Mouse (Mus musculus): ENCODE measurements around the gene Ankrd26. TPM values are rescaled to one million over a fixed set of nuclear protein-coding genes. Genes with fewer than 3 reads are reported as not detected.
"Not testable (repeated sequence)": the region's sequence is repeated elsewhere in the genome, so short reads cannot be mapped to it uniquely, and the experiment has no call there.

The Ankrd26 gene
- 8.3 and 9.1 TPM in 2 replicates for polyA plus RNA-seq (2016; fragmentation: Nextera tagmentation; extraction: Ambion mirVana)

- peak within 1 kb of the TSS; percentile 84 for H3K9ac ChIP-seq
- no peaks in the 10 kb centered on the region for H3K9me3 ChIP-seq (replicated peaks)
- ATAC-seq (ENCODE audit: insufficient number of reproducible peaks, low FRiP score) = peak; percentile 97
- peak within 1 kb of the TSS; percentile 36; the same call in 1 of the 2 replicates for H3K27ac ChIP-seq (ENCODE audit: poor library complexity, severe bottlenecking)
- whole genome bisulfite sequencing = 5% methylated on average over 54 of the region's 54 CpGs
- peak within 1 kb of the TSS; percentile 65 for H3K4me3 ChIP-seq
- H3K4me1 ChIP-seq (replicated peaks) = peaks cover 11% of the 10 kb centered on the region
- no peaks in the 10 kb centered on the region for H3K27me3 ChIP-seq (replicated peaks)
- H3K36me3 ChIP-seq = peaks cover 19% of the 10 kb centered on the region
- peak within 1 kb of the TSS; percentile 74 for H3K4me2 ChIP-seq
These were observed at the start of gene Ankrd26 for GRCm38 (mm10) chr6:118561745-118562609. TSS of gene Ankrd26 (minus strand) at chr6:118562226.

DNA sequence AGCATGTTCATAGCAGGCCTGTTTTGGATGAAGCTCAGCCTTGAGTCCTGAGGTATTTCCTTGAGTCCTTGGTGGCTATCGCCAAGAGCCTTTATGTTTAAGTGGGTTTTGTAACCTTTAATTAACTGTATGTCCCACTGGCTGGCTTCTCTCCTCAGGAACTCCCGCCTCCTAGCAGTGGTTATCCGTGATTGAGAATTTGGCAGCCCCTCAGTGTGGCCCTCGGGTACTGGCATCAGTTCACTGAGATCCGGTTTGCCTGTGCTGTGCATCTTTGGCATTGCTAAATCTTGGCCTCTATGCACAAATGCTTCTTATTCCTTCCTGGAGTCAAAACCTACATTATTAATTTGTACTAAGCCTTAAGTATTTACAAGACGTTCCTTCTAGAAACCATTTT lies 46.9 kb upstream of the Ankrd26 start:
- Histone ChIP-seq H3K4me1 (replicated peaks) (no peaks in the 10 kb centered on the region), H3K9me3 (replicated peaks) (no peaks in the 10 kb centered on the region), H3K9ac (no peak overlapping the region), H3K27ac (ENCODE audit: poor library complexity, severe bottlenecking) (no peak overlapping the region), H3K4me2 (no peak overlapping the region), H3K4me3 (no peak overlapping the region), H3K27me3 (replicated peaks) (no peaks in the 10 kb centered on the region), H3K36me3 (peaks cover 86% of the 10 kb centered on the region)
- no peak for ATAC-seq (ENCODE audit: insufficient number of reproducible peaks, low FRiP score)
- WGBS = 81% methylated on average over 6 of the region's 6 CpGs

- WGBS = 72% methylated on average over 7 of the region's 7 CpGs
- no peak for ATAC-seq (ENCODE audit: insufficient number of reproducible peaks, low FRiP score)
- Histone ChIP-seq H3K36me3 (peaks cover 88% of the 10 kb centered on the region), H3K27ac (ENCODE audit: poor library complexity, severe bottlenecking) (no peak overlapping the region), H3K27me3 (replicated peaks) (no peaks in the 10 kb centered on the region), H3K9ac (no peak overlapping the region), H3K4me2 (no peak overlapping the region), H3K9me3 (replicated peaks) (no peaks in the 10 kb centered on the region), H3K4me3 (no peak overlapping the region), H3K4me1 (replicated peaks) (no peaks in the 10 kb centered on the region)
These were observed 43.9 kb upstream of the Ankrd26 start for GRCm38 (mm10) chr6:118605974-118606373.

- ATAC-seq (ENCODE audit: insufficient number of reproducible peaks, low FRiP score) = no peak
- no peaks in the 10 kb centered on the region for H3K4me1 ChIP-seq (replicated peaks)
- no peak overlapping the region for H3K9ac ChIP-seq
- no peaks in the 10 kb centered on the region for H3K9me3 ChIP-seq (replicated peaks)
- peaks cover 84% of the 10 kb centered on the region for H3K36me3 ChIP-seq
- 97% methylated on average over 7 of the region's 7 CpGs for WGBS
- H3K27ac ChIP-seq (ENCODE audit: poor library complexity, severe bottlenecking) = no peak overlapping the region
- no peaks in the 10 kb centered on the region for H3K27me3 ChIP-seq (replicated peaks)
- no peak overlapping the region for H3K4me3 ChIP-seq
- no peak overlapping the region for H3K4me2 ChIP-seq
These were observed 41.8 kb upstream of the Ankrd26 start for GRCm38 (mm10) chr6:118603825-118604224.

- H3K9ac ChIP-seq = no peak overlapping the region
- peaks cover 78% of the 10 kb centered on the region for H3K36me3 ChIP-seq
- peaks cover 10% of the 10 kb centered on the region for H3K4me1 ChIP-seq (replicated peaks)
- H3K4me2 ChIP-seq = no peak overlapping the region
- no peak overlapping the region for H3K4me3 ChIP-seq
- no peak overlapping the region for H3K27ac ChIP-seq (ENCODE audit: poor library complexity, severe bottlenecking)
- H3K9me3 ChIP-seq (replicated peaks) = no peaks in the 10 kb centered on the region
- H3K27me3 ChIP-seq (replicated peaks) = 0 out of 2 replicates have a peak, but pooled peaks cover 6% of the 10 kb centered on the region
- ATAC-seq (ENCODE audit: insufficient number of reproducible peaks, low FRiP score) = 0 out of 2 replicates have a peak, but pooled peaks have one; percentile 26
- WGBS = 71% methylated on average over 9 of the region's 9 CpGs
These were observed 33.6 kb upstream of the Ankrd26 start for GRCm38 (mm10) chr6:118595681-118596055.

GRCm38 (mm10) chr6:118594833-118595680 lies 33.0 kb upstream of the Ankrd26 start:
- Histone ChIP-seq H3K4me2 (no peak overlapping the region), H3K9me3 (replicated peaks) (no peaks in the 10 kb centered on the region), H3K9ac (no peak overlapping the region), H3K27me3 (replicated peaks) (0 out of 2 replicates have a peak, but pooled peaks cover 6% of the 10 kb centered on the region), H3K27ac (ENCODE audit: poor library complexity, severe bottlenecking) (no peak overlapping the region), H3K4me1 (replicated peaks) (peaks cover 10% of the 10 kb centered on the region), H3K36me3 (peaks cover 76% of the 10 kb centered on the region), H3K4me3 (no peak overlapping the region)
- 71% methylated on average over 10 of the region's 10 CpGs for WGBS
- ATAC-seq (ENCODE audit: insufficient number of reproducible peaks, low FRiP score) = no peak

GRCm38 (mm10) chr6:118594070-118594469 lies 32.0 kb upstream of the Ankrd26 start:
- H3K27ac ChIP-seq (ENCODE audit: poor library complexity, severe bottlenecking) = no peak overlapping the region

GRCm38 (mm10) chr6:118593377-118594061 lies 31.5 kb upstream of the Ankrd26 start:
- Histone ChIP-seq H3K9ac (no peak overlapping the region), H3K4me1 (replicated peaks) (peaks cover 10% of the 10 kb centered on the region), H3K27ac (ENCODE audit: poor library complexity, severe bottlenecking) (no peak overlapping the region), H3K4me2 (peak overlapping the region; percentile 68), H3K27me3 (replicated peaks) (0 out of 2 replicates have a peak, but pooled peaks cover 6% of the 10 kb centered on the region), H3K4me3 (peak overlapping the region; percentile 38), H3K9me3 (replicated peaks) (no peaks in the 10 kb centered on the region), H3K36me3 (peaks cover 67% of the 10 kb centered on the region)
- ATAC-seq (ENCODE audit: insufficient number of reproducible peaks, low FRiP score) = peak; percentile 55
- 18% methylated on average over 34 of the region's 34 CpGs for WGBS

More at GRCm38 (mm10) chr6:118594070-118594469, 32.0 kb upstream of the Ankrd26 start:
- Histone ChIP-seq H3K9ac (no peak overlapping the region), H3K9me3 (replicated peaks) (no peaks in the 10 kb centered on the region), H3K36me3 (peaks cover 72% of the 10 kb centered on the region), H3K27me3 (replicated peaks) (0 out of 2 replicates have a peak, but pooled peaks cover 6% of the 10 kb centered on the region), H3K4me1 (replicated peaks) (peaks cover 10% of the 10 kb centered on the region), H3K4me3 (peak overlapping the region; percentile 38), H3K4me2 (peak overlapping the region; percentile 68)
- 46% methylated on average over 10 of the region's 10 CpGs for WGBS
- ATAC-seq (ENCODE audit: insufficient number of reproducible peaks, low FRiP score) = no peak

GRCm38 (mm10) chr6:118592662-118593376 lies 30.8 kb upstream of the Ankrd26 start:
- Histone ChIP-seq H3K4me2 (peak overlapping the region; percentile 68), H3K27me3 (replicated peaks) (0 out of 2 replicates have a peak, but pooled peaks cover 6% of the 10 kb centered on the region), H3K4me1 (replicated peaks) (peaks cover 10% of the 10 kb centered on the region), H3K9me3 (replicated peaks) (no peaks in the 10 kb centered on the region), H3K27ac (ENCODE audit: poor library complexity, severe bottlenecking) (no peak overlapping the region), H3K9ac (no peak overlapping the region), H3K36me3 (peaks cover 60% of the 10 kb centered on the region), H3K4me3 (peak overlapping the region; percentile 38; the same call in 1 of the 2 replicates)
- ATAC-seq (ENCODE audit: insufficient number of reproducible peaks, low FRiP score) = no peak
- WGBS = 46% methylated on average over 21 of the region's 21 CpGs

DNA sequence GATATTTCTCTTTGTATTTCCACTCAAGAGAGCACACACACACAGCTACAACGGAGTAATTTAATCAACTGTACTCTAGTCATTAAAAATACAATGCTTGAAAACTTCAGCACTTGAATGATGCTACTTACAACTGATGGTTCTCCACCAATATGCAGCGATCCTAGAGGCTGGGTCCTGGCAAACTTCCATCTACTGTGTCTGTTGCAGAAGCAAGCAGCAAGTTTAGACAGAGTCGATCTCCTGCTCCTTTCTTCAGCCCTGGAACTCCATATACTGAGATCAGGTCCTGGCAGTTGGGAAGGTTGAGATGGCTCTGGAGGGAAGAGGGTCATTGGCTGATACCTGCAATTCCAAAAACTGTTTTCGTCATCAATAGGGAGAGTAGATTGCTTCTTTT lies 16.7 kb upstream of the Ankrd26 start:
- not testable (repeated sequence) for H3K4me1 ChIP-seq (replicated peaks); H3K27me3 ChIP-seq (replicated peaks); ATAC-seq (ENCODE audit: insufficient number of reproducible peaks, low FRiP score); H3K27ac ChIP-seq (ENCODE audit: poor library complexity, severe bottlenecking); H3K4me2 ChIP-seq; H3K9me3 ChIP-seq (replicated peaks); H3K9ac ChIP-seq; H3K36me3 ChIP-seq; H3K4me3 ChIP-seq
- WGBS = 66% methylated on average over 4 of the region's 4 CpGs

All from heart, embryonic 12.5 days (tissue).